Mouse (Mus musculus): ENCODE measurements around the gene Igfn1.

DNA sequence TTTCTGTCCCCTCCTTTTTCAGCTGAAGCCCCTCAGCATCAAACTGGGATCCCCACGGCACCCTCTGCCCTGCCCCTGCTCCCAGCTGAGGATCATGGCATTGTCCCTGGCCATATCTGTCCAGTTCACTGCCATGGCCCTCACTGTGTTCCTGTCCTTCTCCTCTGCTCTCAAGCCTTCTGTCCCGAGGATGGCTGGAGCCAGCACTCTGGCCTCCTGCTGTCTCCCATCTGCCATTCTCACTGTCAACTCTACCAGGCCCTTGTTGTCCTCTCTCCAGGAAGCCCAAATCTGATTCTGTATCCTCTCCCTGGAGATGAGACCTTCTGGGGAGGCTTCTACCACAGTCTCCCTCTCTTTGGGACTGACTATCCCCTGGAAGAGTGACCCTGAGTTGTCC, 35.7 kb downstream of the Igfn1 start:
- TF ChIP-seq POLR2A (IDR thresholded peaks at IDR 0.05; ENCODE audit: extremely low read depth, insufficient read depth, low read length) (no peak), CTCF (IDR thresholded peaks at IDR 0.05; ENCODE audit: extremely low read depth, insufficient read depth, low read length) (no peak)

All from cortical plate, adult 2 months (tissue).